Mouse (Mus musculus): ENCODE measurements around the gene Cysrt1. TPM values are rescaled to one million over a fixed set of nuclear protein-coding genes. Genes with fewer than 3 reads are reported as not detected.

Gene Cysrt1
- polyA plus RNA-seq, 1 experiment from 2014 or later, result not detected

Other genes starting within 250 kb of the Cysrt1 start
- 68.0 and 81.2 TPM in 2 replicates for gene Nsmf, start 188.1 kb downstream of the Cysrt1 start, polyA plus RNA-seq (2014; fragmentation: Nextera tagmentation; extraction: Ambion mirVana)
- gene Entpd8, start 162.1 kb downstream of the Cysrt1 start, polyA plus RNA-seq (2014; fragmentation: Nextera tagmentation; extraction: Ambion mirVana), result not detected in 2 replicates
- 0.31 TPM in 1 of 2 replicates, not detected in the other for gene Noxa1, start 147.3 kb downstream of the Cysrt1 start, polyA plus RNA-seq (2014; fragmentation: Nextera tagmentation; extraction: Ambion mirVana)
- gene Nrarp, start 61.7 kb downstream of the Cysrt1 start, polyA plus RNA-seq (2014; fragmentation: Nextera tagmentation; extraction: Ambion mirVana), result 63.6 and 72.1 TPM in 2 replicates
- 1.3 and 1.5 TPM in 2 replicates for gene Tor4a, start 45.6 kb downstream of the Cysrt1 start, polyA plus RNA-seq (2014; fragmentation: Nextera tagmentation; extraction: Ambion mirVana)
- 110 TPM in 2 replicates for gene Nelfb, start 31.0 kb downstream of the Cysrt1 start, polyA plus RNA-seq (2014; fragmentation: Nextera tagmentation; extraction: Ambion mirVana)
- gene Stpg3, start 27.8 kb downstream of the Cysrt1 start, polyA plus RNA-seq (2014; fragmentation: Nextera tagmentation; extraction: Ambion mirVana), result not detected in 2 replicates
- 0.88 and 1.3 TPM in 2 replicates for gene Fam166a, start 23.7 kb downstream of the Cysrt1 start, polyA plus RNA-seq (2014; fragmentation: Nextera tagmentation; extraction: Ambion mirVana)
- gene Tubb4b, start 17.8 kb downstream of the Cysrt1 start, polyA plus RNA-seq (2014; fragmentation: Nextera tagmentation; extraction: Ambion mirVana), result 615 and 680 TPM in 2 replicates
- gene Slc34a3, start 8.1 kb downstream of the Cysrt1 start, polyA plus RNA-seq (2014; fragmentation: Nextera tagmentation; extraction: Ambion mirVana), result not detected in 2 replicates
- not detected in 2 replicates for gene Rnf224, start 5.7 kb downstream of the Cysrt1 start, polyA plus RNA-seq (2014; fragmentation: Nextera tagmentation; extraction: Ambion mirVana)
- 33.0 and 37.6 TPM in 2 replicates for gene Rnf208, start 197 bp downstream of the Cysrt1 start, polyA plus RNA-seq (2014; fragmentation: Nextera tagmentation; extraction: Ambion mirVana)
- 5.1 and 5.8 TPM in 2 replicates for gene AL732309.1, start 4.4 kb upstream of the Cysrt1 start, polyA plus RNA-seq (2014; fragmentation: Nextera tagmentation; extraction: Ambion mirVana)
- 13.6 and 15.8 TPM in 2 replicates for gene Tmem203, start 13.0 kb upstream of the Cysrt1 start, polyA plus RNA-seq (2014; fragmentation: Nextera tagmentation; extraction: Ambion mirVana)
- 4.6 and 7.3 TPM in 2 replicates for gene Tprn, start 20.2 kb upstream of the Cysrt1 start, polyA plus RNA-seq (2014; fragmentation: Nextera tagmentation; extraction: Ambion mirVana)
- gene Ssna1, start 30.0 kb upstream of the Cysrt1 start, polyA plus RNA-seq (2014; fragmentation: Nextera tagmentation; extraction: Ambion mirVana), result 222 and 238 TPM in 2 replicates
- 116 and 126 TPM in 2 replicates for gene Anapc2, start 30.0 kb upstream of the Cysrt1 start, polyA plus RNA-seq (2014; fragmentation: Nextera tagmentation; extraction: Ambion mirVana)
- gene Tmem210, start 45.7 kb upstream of the Cysrt1 start, polyA plus RNA-seq (2014; fragmentation: Nextera tagmentation; extraction: Ambion mirVana), result not detected in 2 replicates
- gene Lrrc26, start 47.5 kb upstream of the Cysrt1 start, polyA plus RNA-seq (2014; fragmentation: Nextera tagmentation; extraction: Ambion mirVana), result not detected in 2 replicates
- gene Grin1, start 76.7 kb upstream of the Cysrt1 start, polyA plus RNA-seq (2014; fragmentation: Nextera tagmentation; extraction: Ambion mirVana), result 1.7 and 2.1 TPM in 2 replicates
- 75.7 and 77.8 TPM in 2 replicates for gene Man1b1, start 89.9 kb upstream of the Cysrt1 start, polyA plus RNA-seq (2014; fragmentation: Nextera tagmentation; extraction: Ambion mirVana)
- gene Dpp7, start 113.9 kb upstream of the Cysrt1 start, polyA plus RNA-seq (2014; fragmentation: Nextera tagmentation; extraction: Ambion mirVana), result 20.1 and 20.5 TPM in 2 replicates
- 3.1 and 5.4 TPM in 2 replicates for gene Uap1l1, start 123.2 kb upstream of the Cysrt1 start, polyA plus RNA-seq (2014; fragmentation: Nextera tagmentation; extraction: Ambion mirVana)
- 79.0 and 85.0 TPM in 2 replicates for gene Sapcd2, start 129.9 kb upstream of the Cysrt1 start, polyA plus RNA-seq (2014; fragmentation: Nextera tagmentation; extraction: Ambion mirVana)
- 0.23 TPM in 1 of 2 replicates, not detected in the other for gene Entpd2, start 153.4 kb upstream of the Cysrt1 start, polyA plus RNA-seq (2014; fragmentation: Nextera tagmentation; extraction: Ambion mirVana)
- gene Npdc1, start 156.9 kb upstream of the Cysrt1 start, polyA plus RNA-seq (2014; fragmentation: Nextera tagmentation; extraction: Ambion mirVana), result 120 and 128 TPM in 2 replicates
- gene Fut7, start 180.8 kb upstream of the Cysrt1 start, polyA plus RNA-seq (2014; fragmentation: Nextera tagmentation; extraction: Ambion mirVana), result not detected in 2 replicates
- gene Abca2, start 186.3 kb upstream of the Cysrt1 start, polyA plus RNA-seq (2014; fragmentation: Nextera tagmentation; extraction: Ambion mirVana), result 9.9 and 10.2 TPM in 2 replicates
- gene Clic3, start 214.4 kb upstream of the Cysrt1 start, polyA plus RNA-seq (2014; fragmentation: Nextera tagmentation; extraction: Ambion mirVana), result 0.61 and 0.77 TPM in 2 replicates
- 22.9 and 24.2 TPM in 2 replicates for gene Paxx, start 218.6 kb upstream of the Cysrt1 start, polyA plus RNA-seq (2014; fragmentation: Nextera tagmentation; extraction: Ambion mirVana)
- gene Ptgds, start 227.6 kb upstream of the Cysrt1 start, polyA plus RNA-seq (2014; fragmentation: Nextera tagmentation; extraction: Ambion mirVana), result 0.69 and 0.73 TPM in 2 replicates

All from forebrain, embryonic 11.5 days (tissue).